Mouse (Mus musculus) liver (tissue): ENCODE measurements around the gene Cd5.

Experiments
- DNase-seq: peaks from one replicate; pipeline ENCODE4 v3.0.0-alpha.2; 2020; ENCODE audit warnings: mixed read lengths

Gene Cd5

GRCm38 (mm10) chr19:10723649-10724048 is 15.2 kb downstream of the Cd5 start:
- DNase-seq: no peak

- no peak for DNase-seq
Measured at GRCm38 (mm10) chr19:10723084-10723483, 15.7 kb downstream of the Cd5 start.

- DNase-seq: no peak
Measured at GRCm38 (mm10) chr19:10721064-10721463, 17.7 kb downstream of the Cd5 start.

GRCm38 (mm10) chr19:10720524-10720923 is 18.3 kb downstream of the Cd5 start:
- DNase-seq: no peak

GRCm38 (mm10) chr19:10719751-10720150 is 19.1 kb downstream of the Cd5 start:
- no peak for DNase-seq

- DNase-seq: no peak
Measured at GRCm38 (mm10) chr19:10718251-10718775, 20.5 kb downstream of the Cd5 start.

- DNase-seq: no peak
Measured at GRCm38 (mm10) chr19:10715476-10715875, 23.3 kb downstream of the Cd5 start.

- peak; percentile 72 for DNase-seq
Measured at GRCm38 (mm10) chr19:10714682-10715475, 23.9 kb downstream of the Cd5 start.

GRCm38 (mm10) chr19:10714168-10714567 is 24.6 kb downstream of the Cd5 start:
- no peak for DNase-seq

GRCm38 (mm10) chr19:10713551-10713950 is 25.3 kb downstream of the Cd5 start:
- no peak for DNase-seq

- no peak for DNase-seq
Measured at GRCm38 (mm10) chr19:10712646-10713045, 26.2 kb downstream of the Cd5 start.

GRCm38 (mm10) chr19:10712194-10712593 is 26.6 kb downstream of the Cd5 start:
- no peak for DNase-seq

GRCm38 (mm10) chr19:10710751-10711150 is 28.1 kb downstream of the Cd5 start:
- DNase-seq: no peak

- peak; percentile 63 for DNase-seq
Measured at GRCm38 (mm10) chr19:10710088-10710511, 28.7 kb downstream of the Cd5 start.

- peak; percentile 88 for DNase-seq
Measured at GRCm38 (mm10) chr19:10709360-10710087, 29.3 kb downstream of the Cd5 start.

- no peak for DNase-seq
Measured at GRCm38 (mm10) chr19:10708900-10709299, 29.9 kb downstream of the Cd5 start.

GRCm38 (mm10) chr19:10707881-10708280 is 30.9 kb downstream of the Cd5 start:
- no peak for DNase-seq

GRCm38 (mm10) chr19:10707087-10707875 is 31.5 kb downstream of the Cd5 start:
- DNase-seq: no peak

- DNase-seq: no peak
Measured at GRCm38 (mm10) chr19:10703470-10703869, 35.3 kb downstream of the Cd5 start.

GRCm38 (mm10) chr19:10702125-10702524 is 36.7 kb downstream of the Cd5 start:
- DNase-seq: no peak

- DNase-seq: no peak
Measured at GRCm38 (mm10) chr19:10701013-10701726, 37.6 kb downstream of the Cd5 start.

- peak; percentile 31 for DNase-seq
Measured at GRCm38 (mm10) chr19:10699851-10700250, 39.0 kb downstream of the Cd5 start.
